Mouse (Mus musculus) forebrain, embryonic 14.5 days (tissue): Measurements from ENCODE around the gene Clec2g. TPM values are rescaled to one million over a fixed set of nuclear protein-coding genes. Genes with fewer than 3 reads are reported as not detected.

Source experiments
- ATAC-seq: fragments of 200-750 bp; cut with Nextera tagmentation; 2 replicates; pipeline ENCODE4 v1.8.0; 2017; ENCODE audit warnings: mild to moderate bottlenecking, moderate library complexity
- DNase-seq: peaks from one replicate; pipeline ENCODE4 v3.0.0-alpha.2; 2015; ENCODE audit warnings: low spot score
- H3K27ac ChIP-seq: fragments of 300-500 bp; sonication (generic); 2 replicates; pipeline ENCODE4 v1.5.1; 2014; ENCODE audit warnings: low read depth, mild to moderate bottlenecking, control low read depth, low read length, moderate library complexity
- H3K27me3 ChIP-seq: fragments of 300-500 bp; sonication (generic); replicated peaks from 2 replicates; pipeline ENCODE4 v1.6.1; 2014; ENCODE audit warnings: low read length, control low read depth, mixed read lengths; ENCODE audit not compliant: control insufficient read depth, insufficient read depth
- H3K36me3 ChIP-seq: fragments of 300-500 bp; sonication (generic); 2 replicates; pipeline ENCODE4 v1.6.1; 2014; ENCODE audit warnings: low read length, control low read depth; ENCODE audit not compliant: control insufficient read depth, insufficient read depth
- H3K4me1 ChIP-seq: fragments of 300-500 bp; sonication (generic); 2 replicates; pipeline ENCODE4 v1.6.1; 2014; ENCODE audit warnings: antibody characterized with exemption, low read length, control low read depth; ENCODE audit not compliant: control insufficient read depth, insufficient read depth
- H3K4me2 ChIP-seq: fragments of 300-500 bp; sonication (generic); 2 replicates; pipeline ENCODE4 v1.6.1; 2014; ENCODE audit warnings: mild to moderate bottlenecking, control low read depth, low read length
- H3K4me3 ChIP-seq: fragments of 300-500 bp; sonication (generic); 2 replicates; pipeline ENCODE4 v1.5.1; 2014; ENCODE audit warnings: low read depth, low read length, control low read depth
- H3K9ac ChIP-seq: fragments of 300-500 bp; sonication (generic); 2 replicates; pipeline ENCODE4 v1.6.1; 2014; ENCODE audit warnings: mild to moderate bottlenecking, low read length, control low read depth, moderate library complexity
- H3K9me3 ChIP-seq: fragments of 300-500 bp; sonication (generic); replicated peaks from 2 replicates; pipeline ENCODE4 v1.6.1; 2016; ENCODE audit warnings: low read length, control low read depth, mixed read lengths; ENCODE audit not compliant: control insufficient read depth
- WGBS: fragments of 180-500 bp; shearing (Covaris S2); extraction: QIAGEN DNeasy Blood & Tissue Kit; methylation state at CpG from one replicate; pipeline ENCODE4 v1.1.7; 2014; 5-methylcytosine and 5-hydroxymethylcytosine counted together
- microRNA-seq: library from miRNA; unstranded; fragments of <30 nt; microRNA quantifications from one replicate; pipeline ENCODE4, GENCODE M21; 2016
- polyA plus RNA-seq: library from polyadenylated mRNA; unstranded; fragments of >200 nt; fragmentation: Nextera tagmentation; extraction: Ambion mirVana; gene quantifications from 2 replicates; pipeline ENCODE4 v1.2.1, GENCODE M21; 2014

Clec2g gene
- polyA plus RNA-seq, 1 experiment from 2014 or later, result not detected

DNA sequence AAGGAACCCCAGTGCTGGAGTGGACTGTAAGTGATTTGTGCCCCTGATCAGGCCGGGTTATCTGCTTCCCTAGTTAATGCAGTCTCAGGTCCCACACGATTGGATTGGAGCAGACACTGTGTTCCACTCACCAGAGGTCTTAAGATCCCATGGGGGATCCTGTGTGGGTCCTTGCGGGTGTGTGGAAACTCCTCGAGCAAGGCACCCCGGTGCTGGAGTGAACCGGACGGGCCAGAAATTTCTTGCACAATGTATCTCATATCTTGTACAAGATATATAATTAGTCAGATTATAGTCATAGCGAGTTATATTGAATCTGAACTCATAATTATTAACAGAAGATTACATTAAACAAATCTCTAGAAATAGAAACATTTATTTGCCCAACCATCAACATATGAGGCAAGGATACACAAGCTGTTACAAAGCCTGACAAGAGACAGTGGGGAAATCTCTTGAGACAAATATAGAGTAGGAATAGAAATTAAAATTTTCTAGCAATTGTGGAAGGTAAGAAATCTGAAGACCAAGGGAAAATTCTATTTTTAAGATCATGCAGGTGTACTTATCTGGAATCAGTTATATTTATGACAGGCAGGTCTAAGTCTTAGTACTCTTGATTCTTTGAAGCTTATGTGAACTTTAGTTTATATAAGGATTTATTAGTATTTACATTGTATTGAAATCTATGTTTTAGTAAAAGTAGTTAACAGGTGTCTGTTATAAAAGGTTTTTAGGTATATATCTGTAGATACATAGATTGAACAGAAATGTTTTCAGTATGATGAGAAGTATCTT, 93.5 kb downstream of the Clec2g start:
- DNase-seq, result no peak
- H3K9ac ChIP-seq, result no peak overlapping the region
- 88% methylated on average over 8 of the region's 8 CpGs for WGBS
- ATAC-seq, result no peak
- no peaks in the 10 kb centered on the region for H3K27me3 ChIP-seq
- no peak overlapping the region for H3K4me2 ChIP-seq
- H3K4me3 ChIP-seq, result no peak overlapping the region
- H3K36me3 ChIP-seq, result no peaks in the 10 kb centered on the region
- no peaks in the 10 kb centered on the region for H3K4me1 ChIP-seq
- H3K27ac ChIP-seq, result no peak overlapping the region
- no peaks in the 10 kb centered on the region for H3K9me3 ChIP-seq

DNA sequence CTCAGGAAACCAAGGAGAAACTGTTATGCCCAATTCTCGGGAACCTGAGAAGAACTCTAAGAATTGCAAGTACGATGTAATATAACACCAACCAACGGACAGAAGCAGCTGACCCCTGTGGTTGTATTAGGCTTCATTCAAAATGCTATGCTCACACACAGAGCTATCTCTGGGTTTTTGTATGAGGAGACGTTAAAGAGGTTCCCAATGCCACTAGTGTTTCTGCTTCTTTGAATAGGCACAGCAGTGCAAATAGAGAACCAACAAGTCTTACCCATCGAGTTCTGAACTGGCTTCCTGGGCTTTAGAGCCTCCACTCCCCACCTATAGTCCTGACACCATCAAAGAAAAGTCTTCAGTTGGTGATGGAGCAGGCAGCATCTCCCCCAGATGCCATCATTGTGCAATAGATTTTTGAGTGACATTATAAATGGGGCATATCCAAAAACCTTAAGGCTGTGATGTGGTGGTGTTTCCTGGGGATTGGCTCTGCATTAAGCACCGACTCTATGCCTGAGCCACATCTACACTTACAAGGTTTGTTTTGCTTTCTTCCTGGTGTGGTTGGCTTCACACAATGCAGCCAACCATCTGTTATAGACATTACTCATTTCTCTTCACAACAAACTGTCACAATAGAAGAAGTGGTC, 96.1 kb downstream of the Clec2g start:
- Histone ChIP-seq H3K9me3 (no peaks in the 10 kb centered on the region), H3K9ac (no peak overlapping the region), H3K4me2 (no peak overlapping the region), H3K4me3 (no peak overlapping the region), H3K27me3 (no peaks in the 10 kb centered on the region), H3K27ac (no peak overlapping the region), H3K36me3 (no peaks in the 10 kb centered on the region), H3K4me1 (no peaks in the 10 kb centered on the region)
- no peak for DNase-seq
- 64% methylated on average over 6 of the region's 6 CpGs for WGBS
- no peak for ATAC-seq

DNA sequence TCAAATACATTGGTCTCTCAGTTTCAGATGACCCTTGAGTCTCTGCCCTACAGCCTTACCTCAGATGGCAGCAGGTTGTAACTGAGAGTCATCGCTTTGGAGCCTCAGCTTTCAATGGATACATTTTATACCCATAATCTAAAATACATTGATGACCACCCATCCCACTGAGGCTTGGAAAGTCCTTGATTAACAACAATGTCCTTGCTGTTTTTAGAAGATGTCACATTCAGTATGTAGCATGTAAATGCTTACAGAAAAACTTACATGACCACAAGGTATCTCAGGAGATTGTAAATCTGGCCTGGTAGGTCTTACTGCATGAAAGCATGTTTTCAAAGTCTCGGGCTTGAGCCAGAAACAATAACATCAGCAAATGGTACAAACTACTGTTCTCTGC, 96.8 kb downstream of the Clec2g start:
- Histone ChIP-seq H3K4me3 (no peak overlapping the region), H3K27me3 (no peaks in the 10 kb centered on the region), H3K36me3 (no peaks in the 10 kb centered on the region), H3K9me3 (no peaks in the 10 kb centered on the region), H3K4me1 (no peaks in the 10 kb centered on the region), H3K9ac (no peak overlapping the region), H3K27ac (no peak overlapping the region), H3K4me2 (no peak overlapping the region)
- no peak for DNase-seq
- ATAC-seq, result no peak
- WGBS, result 91% methylated on average over 2 of the region's 2 CpGs

DNA sequence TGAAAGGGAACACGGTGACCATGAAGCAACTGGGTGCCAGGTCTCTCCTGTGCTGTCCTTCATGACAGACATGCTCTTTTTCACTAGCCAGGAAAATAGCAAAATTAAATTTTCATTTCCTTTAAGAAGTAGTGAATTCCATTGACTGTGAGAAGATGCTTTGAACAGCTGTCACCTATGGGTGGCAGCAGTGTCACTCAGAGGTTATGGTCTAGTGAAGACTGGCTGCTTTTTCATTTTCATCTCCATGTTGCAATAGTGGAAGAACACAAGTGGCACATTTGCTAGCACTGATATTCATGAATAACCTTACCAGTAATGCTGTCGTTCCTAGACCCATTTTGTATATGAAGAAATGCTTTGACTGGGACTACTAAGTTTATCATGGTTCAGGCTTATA, 99.2 kb downstream of the Clec2g start:
- 82% methylated on average over 2 of the region's 2 CpGs for WGBS
- Histone ChIP-seq H3K4me3 (no peak overlapping the region), H3K9me3 (no peaks in the 10 kb centered on the region), H3K4me1 (no peaks in the 10 kb centered on the region), H3K27ac (no peak overlapping the region), H3K4me2 (no peak overlapping the region), H3K9ac (no peak overlapping the region), H3K36me3 (no peaks in the 10 kb centered on the region), H3K27me3 (no peaks in the 10 kb centered on the region)
- DNase-seq (peak; percentile 19), ATAC-seq (no peak)

Small RNAs within 50 kb of the gene (microRNA-seq; reads per million reads assigned to microRNA genes)
- not detected for gene Gm27336
- gene Mir7649, result not detected

Other genes starting within 250 kb of the Clec2g start
- not detected in 2 replicates for gene Klrb1, start 211.3 kb upstream of the Clec2g start, polyA plus RNA-seq
- not detected in 2 replicates for gene Klrb1c, start 145.2 kb upstream of the Clec2g start, polyA plus RNA-seq
- gene Gm44511, start 108.1 kb upstream of the Clec2g start, polyA plus RNA-seq, result not detected in 2 replicates
- gene Klrb1b, start 108.0 kb upstream of the Clec2g start, polyA plus RNA-seq, result not detected in 2 replicates
- gene Clec2i, start 46.8 kb upstream of the Clec2g start, polyA plus RNA-seq, result not detected in 2 replicates
- gene BC035044, start 43.3 kb upstream of the Clec2g start, polyA plus RNA-seq, result 0.52 and 0.65 TPM in 2 replicates
- 0.15 and 0.26 TPM in 2 replicates for gene Klrb1f, start 111.5 kb downstream of the Clec2g start, polyA plus RNA-seq
- gene Clec2e, start 166.5 kb downstream of the Clec2g start, polyA plus RNA-seq, result not detected in 2 replicates
- not detected in 2 replicates for gene Clec2d, start 246.2 kb downstream of the Clec2g start, polyA plus RNA-seq